Mouse (Mus musculus) common myeloid progenitor, adult 5-6 weeks (primary cell): ENCODE data around the gene Agbl3. TPM values are rescaled to one million over a fixed set of nuclear protein-coding genes. Genes with fewer than 3 reads are reported as not detected.

Source experiments
- ATAC-seq: replicated peaks from 2 replicates; pipeline ENCODE4 v1.8.0; 2016; ENCODE audit warnings: low read depth, mild to moderate bottlenecking, moderate TSS enrichment, inconsistent platforms; ENCODE audit not compliant: poor library complexity, severe bottlenecking
- total RNA-seq: library from RNA; stranded (forward); fragments of 200-1000, 187-1606 nt; gene quantifications from 2 replicates; pipeline ENCODE4 v1.2.3, GENCODE M21; 2017

The Agbl3 gene
- total RNA-seq = 1.9 and 7.8 TPM in 2 replicates

GRCm38 (mm10) chr6:34780231-34780942 is at the start of gene Agbl3:
TSS of gene Agbl3 (plus strand) at chr6:34780432.
- peak; percentile 90 for ATAC-seq

GRCm38 (mm10) chr6:34731007-34731406 is 49.2 kb upstream of the Agbl3 start:
- ATAC-seq = no peak

- ATAC-seq = no peak
These were observed 48.7 kb upstream of the Agbl3 start for GRCm38 (mm10) chr6:34731529-34731928.

- no peak for ATAC-seq
These were observed 45.1 kb upstream of the Agbl3 start for GRCm38 (mm10) chr6:34734940-34735695.

- ATAC-seq = no peak
These were observed 43.3 kb upstream of the Agbl3 start for GRCm38 (mm10) chr6:34736934-34737333.

GRCm38 (mm10) chr6:34743946-34744345 is 36.3 kb upstream of the Agbl3 start:
- ATAC-seq = no peak

GRCm38 (mm10) chr6:34747846-34748245 is 32.4 kb upstream of the Agbl3 start:
- no peak for ATAC-seq

GRCm38 (mm10) chr6:34748566-34748965 is 31.7 kb upstream of the Agbl3 start:
- no peak for ATAC-seq

GRCm38 (mm10) chr6:34749526-34749925 is 30.7 kb upstream of the Agbl3 start:
- no peak for ATAC-seq

GRCm38 (mm10) chr6:34750487-34751120 is 29.6 kb upstream of the Agbl3 start:
- ATAC-seq = no peak

GRCm38 (mm10) chr6:34751625-34752024 is 28.6 kb upstream of the Agbl3 start:
- no peak for ATAC-seq

- ATAC-seq = peak; percentile 86
These were observed 25.8 kb upstream of the Agbl3 start for GRCm38 (mm10) chr6:34754448-34754847.

GRCm38 (mm10) chr6:34758340-34758739 is 21.9 kb upstream of the Agbl3 start:
- no peak for ATAC-seq

- ATAC-seq = peak; percentile 69
These were observed 20.2 kb upstream of the Agbl3 start for GRCm38 (mm10) chr6:34760023-34760422.

- no peak for ATAC-seq
These were observed 14.5 kb upstream of the Agbl3 start for GRCm38 (mm10) chr6:34765721-34766120.

- ATAC-seq = no peak
These were observed 10.2 kb upstream of the Agbl3 start for GRCm38 (mm10) chr6:34769984-34770383.

- ATAC-seq = no peak
These were observed 9.7 kb upstream of the Agbl3 start for GRCm38 (mm10) chr6:34770491-34770890.

GRCm38 (mm10) chr6:34776396-34776795 is 3.8 kb upstream of the Agbl3 start:
- no peak for ATAC-seq

- ATAC-seq = no peak
These were observed 3.1 kb upstream of the Agbl3 start for GRCm38 (mm10) chr6:34777094-34777493.

GRCm38 (mm10) chr6:34777981-34778668 is 2.1 kb upstream of the Agbl3 start:
- ATAC-seq = no peak

GRCm38 (mm10) chr6:34780943-34781289 is 684 bp downstream of the Agbl3 start:
- no peak for ATAC-seq
